Mouse (Mus musculus) CH12.LX (cell line): ENCODE data around the gene Itsn1. TPM values are rescaled to one million over a fixed set of nuclear protein-coding genes. Genes with fewer than 3 reads are reported as not detected.
A peak's percentile ranks its signal among the peaks of the same experiment; 100 is the strongest.

Experiments
- DNase-seq: peaks from one replicate; pipeline ENCODE4 v3.0.0-alpha.2; 2013; ENCODE audit errors: extremely low read depth
- H3K27ac ChIP-seq: 2 replicates; pipeline ENCODE4 v1.5.1; 2012; ENCODE audit warnings: low read depth, mild to moderate bottlenecking, control low read depth, moderate library complexity; ENCODE audit not compliant: insufficient read depth
- H3K27me3 ChIP-seq: replicated peaks from 2 replicates; pipeline ENCODE3; 2012; ENCODE audit warnings: inconsistent platforms
- H3K36me3 ChIP-seq, 2 experiments: replicated peaks in 1 of 2; 2 replicates each; pipeline versions ENCODE3 to v1.6.1; 2012; ENCODE audit warnings: inconsistent platforms in 1 of 2, low read length in 1 of 2, mild to moderate bottlenecking in 1 of 2, mixed read lengths in 1 of 2, moderate library complexity in 1 of 2; ENCODE audit not compliant: control insufficient read depth in 1 of 2, insufficient read depth in 1 of 2
- H3K4me1 ChIP-seq, 2 experiments: 2 replicates each; pipeline ENCODE4 v1.6.1; 2012; ENCODE audit warnings: inconsistent platforms in 1 of 2, moderate library complexity in 1 of 2; ENCODE audit not compliant: insufficient read depth in 2 of 2, control insufficient read depth in 1 of 2
- H3K4me2 ChIP-seq: 2 replicates; pipeline ENCODE4 v1.6.1; 2012; ENCODE audit warnings: low read depth, mild to moderate bottlenecking, control low read depth; ENCODE audit not compliant: poor library complexity, insufficient read depth, severe bottlenecking
- H3K4me3 ChIP-seq, 3 experiments: fragments of 150-350 bp in 1 of 3; sonication (generic) in 1 of 3; replicated peaks in 1 of 3; 2 replicates each; pipeline versions ENCODE3 to v1.5.1; 2011 to 2012; ENCODE audit warnings: low read depth in 2 of 3, low read length in 2 of 3, mild to moderate bottlenecking in 2 of 3, moderate library complexity in 2 of 3, control low read depth in 1 of 3, improper control_type of control experiment in 1 of 3, inconsistent platforms in 1 of 3, mixed read lengths in 1 of 3; ENCODE audit not compliant: poor library complexity in 1 of 3
- H3K79me2 ChIP-seq: replicated peaks from 2 replicates; pipeline ENCODE4 v1.6.1; 2012; ENCODE audit warnings: mild to moderate bottlenecking, moderate library complexity; ENCODE audit not compliant: control insufficient read depth, poor library complexity, insufficient read depth, severe bottlenecking; ENCODE audit errors: extremely low read depth
- H3K9ac ChIP-seq: 2 replicates; pipeline ENCODE4 v1.6.1; 2012; ENCODE audit warnings: low read depth, mild to moderate bottlenecking, control low read depth, moderate library complexity; ENCODE audit not compliant: insufficient read depth
- H3K9me3 ChIP-seq: replicated peaks from 2 replicates; pipeline ENCODE3; 2012; ENCODE audit warnings: low read length, inconsistent platforms, mixed read lengths
- CHD1 ChIP-seq: IDR thresholded peaks from 2 replicates; pipeline ENCODE4 v1.6.1; 2012; ENCODE audit warnings: low read depth, low read length, improper control_type of control experiment, inconsistent platforms
- CTCF ChIP-seq, 2 experiments: IDR thresholded peaks in 1 of 2; conservative IDR thresholded peaks in 1 of 2; 2 replicates each; pipeline ENCODE4 v1.5.1; 2011 to 2012; ENCODE audit warnings: low read depth in 2 of 2, low read length in 2 of 2, improper control_type of control experiment in 1 of 2, inconsistent platforms in 1 of 2, mild to moderate bottlenecking in 1 of 2, moderate library complexity in 1 of 2
- EP300 ChIP-seq: IDR thresholded peaks from 2 replicates; pipeline ENCODE4 v1.6.1; 2011; ENCODE audit warnings: low read length, improper control_type of control experiment
- ETS1 ChIP-seq: conservative IDR thresholded peaks from 2 replicates; pipeline ENCODE4 v1.6.1; 2012; ENCODE audit warnings: low read depth, mild to moderate bottlenecking, inconsistent platforms, low read length, improper control_type of control experiment, moderate library complexity
- GABPA ChIP-seq: IDR thresholded peaks from 2 replicates; pipeline ENCODE4 v1.6.1; 2012; ENCODE audit warnings: low read depth, low read length, improper control_type of control experiment, inconsistent platforms; ENCODE audit not compliant: insufficient replicate concordance
- HCFC1 ChIP-seq: IDR thresholded peaks from 2 replicates; pipeline ENCODE4 v1.6.1; 2012; ENCODE audit warnings: low read depth, mild to moderate bottlenecking, inconsistent platforms, low read length, improper control_type of control experiment
- JUND ChIP-seq: conservative IDR thresholded peaks from 2 replicates; pipeline ENCODE4 v1.6.1; 2011; ENCODE audit warnings: low read depth, low read length, improper control_type of control experiment
- KAT2A ChIP-seq: IDR thresholded peaks from 2 replicates; pipeline ENCODE4 v1.6.1; 2012; ENCODE audit warnings: low read length, improper control_type of control experiment, inconsistent platforms; ENCODE audit not compliant: insufficient replicate concordance
- MAFK ChIP-seq: IDR thresholded peaks from 2 replicates; pipeline ENCODE4 v1.6.1; 2011; ENCODE audit warnings: low read length, improper control_type of control experiment; ENCODE audit not compliant: insufficient replicate concordance
- MAZ ChIP-seq: IDR thresholded peaks from 2 replicates; pipeline ENCODE4 v1.6.1; 2012; ENCODE audit warnings: low read depth, mild to moderate bottlenecking, inconsistent platforms, low read length, improper control_type of control experiment, moderate library complexity
- MEF2A ChIP-seq: IDR thresholded peaks from 2 replicates; pipeline ENCODE4 v1.6.1; 2014; ENCODE audit warnings: low read depth, mild to moderate bottlenecking, inconsistent platforms, low read length, improper control_type of control experiment, borderline replicate concordance
- MYC ChIP-seq: IDR thresholded peaks from 2 replicates; pipeline ENCODE4 v1.6.1; 2011; ENCODE audit warnings: low read depth, mild to moderate bottlenecking, improper control_type of control experiment, low read length
- NELFE ChIP-seq: IDR thresholded peaks from 2 replicates; pipeline ENCODE4 v1.6.1; 2011; ENCODE audit warnings: low read depth, low read length, improper control_type of control experiment
- NRF1 ChIP-seq: IDR thresholded peaks from 2 replicates; pipeline ENCODE4 v1.6.1; 2014; ENCODE audit warnings: low read depth, mild to moderate bottlenecking, inconsistent platforms, low read length, improper control_type of control experiment, moderate library complexity
- PAX5 ChIP-seq: IDR thresholded peaks from 2 replicates; pipeline ENCODE4 v1.6.1; 2012; ENCODE audit warnings: low read length, inconsistent platforms, mixed read lengths
- POLR2A ChIP-seq: IDR thresholded peaks from 2 replicates; pipeline ENCODE4 v1.6.1; 2011; ENCODE audit warnings: low read depth, mild to moderate bottlenecking, improper control_type of control experiment, low read length
- POLR2AphosphoS2 ChIP-seq: IDR thresholded peaks from 2 replicates; pipeline ENCODE4 v1.6.1; 2011; ENCODE audit warnings: low read depth, low read length, improper control_type of control experiment
- RAD21 ChIP-seq: IDR thresholded peaks from 2 replicates; pipeline ENCODE4 v1.6.1; 2011; ENCODE audit warnings: low read depth, mild to moderate bottlenecking, low read length, improper control_type of control experiment, moderate library complexity
- SIN3A ChIP-seq: IDR thresholded peaks from 2 replicates; pipeline ENCODE4 v1.6.1; 2012; ENCODE audit warnings: low read length, improper control_type of control experiment, inconsistent platforms
- SMC3 ChIP-seq: IDR thresholded peaks from 2 replicates; pipeline ENCODE4 v1.6.1; 2011; ENCODE audit warnings: low read depth, low read length, improper control_type of control experiment
- TCF12 ChIP-seq: IDR thresholded peaks from 2 replicates; pipeline ENCODE4 v1.6.1; 2014; ENCODE audit warnings: low read depth, mild to moderate bottlenecking, inconsistent platforms, low read length, improper control_type of control experiment
- USF1 ChIP-seq: IDR thresholded peaks from 2 replicates; pipeline ENCODE4 v1.6.1; 2014; ENCODE audit warnings: low read depth, mild to moderate bottlenecking, inconsistent platforms, low read length, improper control_type of control experiment
- USF2 ChIP-seq: conservative IDR thresholded peaks from 2 replicates; pipeline ENCODE4 v1.6.1; 2011; ENCODE audit warnings: low read depth, low read length, improper control_type of control experiment
- ZC3H11A ChIP-seq: IDR thresholded peaks from 2 replicates; pipeline ENCODE4 v1.6.1; 2012; ENCODE audit warnings: low read depth, mild to moderate bottlenecking, inconsistent platforms, low read length, improper control_type of control experiment
- ZKSCAN1 ChIP-seq: IDR thresholded peaks from 2 replicates; pipeline ENCODE4 v1.6.1; 2012; ENCODE audit warnings: low read depth, inconsistent platforms, low read length, improper control_type of control experiment, borderline replicate concordance
- ZMIZ1 ChIP-seq: IDR thresholded peaks from 2 replicates; pipeline ENCODE4 v1.6.1; 2012; ENCODE audit warnings: low read depth, mild to moderate bottlenecking, inconsistent platforms, low read length, improper control_type of control experiment
- ZNF384 ChIP-seq: IDR thresholded peaks from 2 replicates; pipeline ENCODE4 v1.6.1; 2012; ENCODE audit warnings: low read depth, low read length, improper control_type of control experiment, inconsistent platforms
- dilution Hi-C: fragments of 300-500 bp; cut with MboI; formaldehyde crosslinking; loops from 2 replicates; pipeline ENCODE4 v1.14.3; 2020; ENCODE audit warnings: low sequenced_read_pairs; ENCODE audit not compliant: extremely low pct_unique_long_range_greater_than_20kb, extremely low pct_ligation_motif_present
- in situ Hi-C: fragments of 300-500 bp; cut with MboI; formaldehyde crosslinking; loops from 3 replicates; pipeline ENCODE4 v1.14.3; 2019; ENCODE audit warnings: low sequenced_read_pairs, low pct_ligation_motif_present, low pct_unique_long_range_greater_than_20kb, mixed read lengths
- polyA plus RNA-seq: library from polyadenylated mRNA; unstranded; fragments of >175 nt; gene quantifications from 2 replicates; pipeline ENCODE4 v1.2.1, GENCODE M21; 2012; ENCODE audit warnings: low read depth; ENCODE audit not compliant: insufficient read length
- total RNA-seq, 2 experiments: library from RNA; depleted of rRNA; stranded (reverse); fragments of 300-350 nt in 1 of 2; fragments of >200 nt in 1 of 2; gene quantifications; 2 replicates each; pipeline ENCODE4 v1.2.3; 2012 to 2014

Itsn1 gene
- total and polyA plus RNA-seq, 3 experiments, result 32.5 to 54.5 (median 46.3) TPM

GRCm38 (mm10) chr16:91953967-91954366 lies 224.9 kb downstream of the Itsn1 start:
- Histone ChIP-seq H3K36me3 (no peaks in the 10 kb centered on the region), H3K27me3 (peaks cover 9% of the 10 kb centered on the region), H3K4me3 (no peak overlapping the region), H3K9me3 (peaks cover 5% of the 10 kb centered on the region), H3K79me2 (no peaks in the 10 kb centered on the region), H3K4me2 (no peak overlapping the region), H3K27ac (no peak overlapping the region), H3K4me1 (no peaks in the 10 kb centered on the region), H3K9ac (no peak overlapping the region)
- dilution Hi-C loops (no loop called here), in situ Hi-C loops (no loop called here)
- TF ChIP-seq MAFK (no peak), MYC (no peak), CHD1 (no peak), ETS1 (no peak), MEF2A (no peak), JUND (no peak), HCFC1 (no peak), RAD21 (no peak), EP300 (no peak), POLR2A (no peak), NRF1 (no peak), NELFE (no peak), ZMIZ1 (no peak), ZC3H11A (no peak), SIN3A (no peak), KAT2A (no peak), TCF12 (no peak), PAX5 (no peak), GABPA (no peak), MAZ (no peak)
- DNase-seq, result no peak

- Histone ChIP-seq H3K27me3 (peaks cover 8% of the 10 kb centered on the region), H3K4me3 (no peak overlapping the region), H3K9me3 (peaks cover 5% of the 10 kb centered on the region), H3K4me1 (no peaks in the 10 kb centered on the region), H3K79me2 (no peaks in the 10 kb centered on the region), H3K4me2 (no peak overlapping the region), H3K36me3 (no peaks in the 10 kb centered on the region), H3K27ac (no peak overlapping the region), H3K9ac (no peak overlapping the region)
- in situ Hi-C loops (no loop called here), dilution Hi-C loops (no loop called here)
- TF ChIP-seq MYC (0 out of 2 replicates have a peak, but pooled peaks have one; percentile 22), RAD21 (peak; percentile 32), SMC3 (peak; percentile 39), MAFK (no peak), USF1 (no peak), ZKSCAN1 (no peak), MAZ (no peak), TCF12 (no peak), ZNF384 (no peak), USF2 (no peak), POLR2AphosphoS2 (no peak), EP300 (no peak), ZMIZ1 (no peak), CTCF (conservative IDR thresholded peaks at IDR 0.05 in 1 of 2, IDR thresholded peaks at IDR 0.05 in 1 of 2; ENCODE audit: low read depth in 2 of 2, low read length in 2 of 2) (peak; percentile 13 to 57; a peak in 2 of 4 replicates)
- DNase-seq, result no peak
Measured at GRCm38 (mm10) chr16:91954766-91955165, 225.7 kb downstream of the Itsn1 start.
